Mouse (Mus musculus): ENCODE data around the gene Pglyrp2.

- TF ChIP-seq CTCF (conservative IDR thresholded peaks at IDR 0.05; ENCODE audit: insufficient read depth, insufficient read length, low read depth, low read length) (no peak), POLR2A (IDR thresholded peaks at IDR 0.05; ENCODE audit: low read depth, low read length) (no peak)
Measured at GRCm38 (mm10) chr17:32382576-32382975, 41.4 kb downstream of the Pglyrp2 start.
